Mouse (Mus musculus) heart, postnatal 0 days (tissue): ENCODE results near the gene Olfr1047.

Experiments used
- CTCF ChIP-seq: IDR thresholded peaks from 2 replicates; pipeline ENCODE4 v1.5.1; 2016; ENCODE audit warnings: antibody characterized with exemption, control low read depth, low read depth
- EP300 ChIP-seq: IDR thresholded peaks from 2 replicates; pipeline ENCODE4 v1.6.1; 2016; ENCODE audit warnings: antibody characterized with exemption, low read depth

- TF ChIP-seq CTCF = no peak
- TF ChIP-seq EP300 = no peak
These were observed 35.3 kb downstream of the Olfr1047 start for GRCm38 (mm10) chr2:86195863-86196262.
